Mouse (Mus musculus) midbrain, embryonic 15.5 days (tissue): ENCODE measurements around the gene Uba3. TPM values are rescaled to one million over a fixed set of nuclear protein-coding genes. Genes with fewer than 3 reads are reported as not detected.

Experiments
- ATAC-seq: fragments of 200-750 bp; cut with Nextera tagmentation; replicated peaks from 2 replicates; pipeline ENCODE4 v1.8.0; 2017; ENCODE audit warnings: moderate TSS enrichment
- H3K27ac ChIP-seq: fragments of 300-500 bp; sonication (generic); 2 replicates; pipeline ENCODE4 v1.5.1; 2015; ENCODE audit warnings: mild to moderate bottlenecking, inconsistent platforms
- H3K27me3 ChIP-seq: fragments of 300-500 bp; sonication (generic); replicated peaks from 2 replicates; pipeline ENCODE4 v1.6.1; 2015; ENCODE audit warnings: inconsistent platforms
- H3K36me3 ChIP-seq: fragments of 300-500 bp; sonication (generic); replicated peaks from 2 replicates; pipeline ENCODE4 v1.6.1; 2015; ENCODE audit warnings: inconsistent platforms
- H3K4me1 ChIP-seq: fragments of 300-500 bp; sonication (generic); 2 replicates; pipeline ENCODE4 v1.6.1; 2015; ENCODE audit warnings: inconsistent platforms
- H3K4me2 ChIP-seq: fragments of 300-500 bp; sonication (generic); 2 replicates; pipeline ENCODE4 v1.6.1; 2015; ENCODE audit warnings: inconsistent platforms, mild to moderate bottlenecking, moderate library complexity
- H3K4me3 ChIP-seq: fragments of 300-500 bp; sonication (generic); 2 replicates; pipeline ENCODE4 v1.5.1; 2015; ENCODE audit warnings: mild to moderate bottlenecking, inconsistent platforms
- H3K9ac ChIP-seq: fragments of 300-500 bp; sonication (generic); 2 replicates; pipeline ENCODE4 v1.6.1; 2015; ENCODE audit warnings: mild to moderate bottlenecking, inconsistent platforms
- H3K9me3 ChIP-seq: fragments of 300-500 bp; sonication (generic); 2 replicates; pipeline ENCODE4 v1.6.1; 2016; ENCODE audit warnings: inconsistent platforms
- WGBS: fragments of 180-500 bp; shearing (Covaris S2); methylation state at CpG from one replicate; pipeline ENCODE4 v1.1.7; 2015; ENCODE audit warnings: mixed read lengths; 5-methylcytosine and 5-hydroxymethylcytosine counted together
- polyA plus RNA-seq: library from polyadenylated mRNA; unstranded; fragments of >200 nt; fragmentation: Nextera tagmentation; extraction: Ambion mirVana; gene quantifications from 2 replicates; pipeline ENCODE4 v1.2.1, GENCODE M21; 2015

Uba3 gene
- polyA plus RNA-seq, 1 experiment from 2014 or later = 86.3 TPM

GRCm38 (mm10) chr6:97224505-97224904 lies 19.1 kb upstream of the Uba3 start:
- Histone ChIP-seq H3K9me3 (no peaks in the 10 kb centered on the region), H3K27me3 (no peaks in the 10 kb centered on the region), H3K27ac (no peak overlapping the region), H3K36me3 (no peaks in the 10 kb centered on the region), H3K4me3 (no peak overlapping the region), H3K4me2 (no peak overlapping the region), H3K4me1 (peaks cover 12% of the 10 kb centered on the region; the same call in 1 of the 2 replicates), H3K9ac (no peak overlapping the region)
- WGBS = 93% methylated on average over 8 of the region's 8 CpGs
- no peak for ATAC-seq

GRCm38 (mm10) chr6:97223566-97223965 lies 18.1 kb upstream of the Uba3 start:
- Histone ChIP-seq H3K4me1 (peaks cover 12% of the 10 kb centered on the region; the same call in 1 of the 2 replicates), H3K4me2 (no peak overlapping the region), H3K9me3 (no peaks in the 10 kb centered on the region), H3K36me3 (no peaks in the 10 kb centered on the region), H3K9ac (no peak overlapping the region), H3K4me3 (no peak overlapping the region), H3K27ac (no peak overlapping the region), H3K27me3 (no peaks in the 10 kb centered on the region)
- WGBS = 81% methylated on average over 4 of the region's 4 CpGs
- no peak for ATAC-seq

GRCm38 (mm10) chr6:97222931-97223467 lies 17.6 kb upstream of the Uba3 start:
- Histone ChIP-seq H3K36me3 (no peaks in the 10 kb centered on the region), H3K27ac (no peak overlapping the region), H3K4me1 (peaks cover 12% of the 10 kb centered on the region; the same call in 1 of the 2 replicates), H3K9ac (no peak overlapping the region), H3K4me3 (no peak overlapping the region), H3K9me3 (no peaks in the 10 kb centered on the region), H3K27me3 (no peaks in the 10 kb centered on the region), H3K4me2 (no peak overlapping the region)
- 80% methylated on average over 5 of the region's 5 CpGs for WGBS
- ATAC-seq = no peak

- H3K9ac ChIP-seq = no peak overlapping the region
- H3K4me2 ChIP-seq = no peak overlapping the region
- no peaks in the 10 kb centered on the region for H3K36me3 ChIP-seq
- H3K27ac ChIP-seq = no peak overlapping the region
- ATAC-seq = no peak
- peaks cover 12% of the 10 kb centered on the region; the same call in 1 of the 2 replicates for H3K4me1 ChIP-seq
- no peaks in the 10 kb centered on the region for H3K9me3 ChIP-seq
- no peak overlapping the region for H3K4me3 ChIP-seq
- H3K27me3 ChIP-seq = no peaks in the 10 kb centered on the region
- WGBS = 52% methylated on average over 6 of the region's 6 CpGs
These were observed 16.9 kb upstream of the Uba3 start for GRCm38 (mm10) chr6:97222321-97222720.

- Histone ChIP-seq H3K4me2 (no peak overlapping the region), H3K9ac (no peak overlapping the region), H3K4me3 (no peak overlapping the region), H3K4me1 (peaks cover 11% of the 10 kb centered on the region; the same call in 1 of the 2 replicates), H3K27me3 (no peaks in the 10 kb centered on the region), H3K27ac (no peak overlapping the region), H3K9me3 (no peaks in the 10 kb centered on the region), H3K36me3 (no peaks in the 10 kb centered on the region)
- no peak for ATAC-seq
- WGBS = 74% methylated on average over 15 of the region's 15 CpGs
These were observed 16.0 kb upstream of the Uba3 start for GRCm38 (mm10) chr6:97221205-97222025.

- no peaks in the 10 kb centered on the region for H3K9me3 ChIP-seq
- no peak overlapping the region for H3K4me2 ChIP-seq
- H3K4me1 ChIP-seq = peaks cover 8% of the 10 kb centered on the region; the same call in 1 of the 2 replicates
- no peaks in the 10 kb centered on the region for H3K27me3 ChIP-seq
- no peak overlapping the region for H3K27ac ChIP-seq
- no peak overlapping the region for H3K4me3 ChIP-seq
- ATAC-seq = no peak
- no peaks in the 10 kb centered on the region for H3K36me3 ChIP-seq
- H3K9ac ChIP-seq = no peak overlapping the region
- WGBS = 79% methylated on average over 2 of the region's 5 CpGs
These were observed 15.2 kb upstream of the Uba3 start for GRCm38 (mm10) chr6:97220672-97221071.

- no peak overlapping the region for H3K4me3 ChIP-seq
- no peak overlapping the region for H3K4me2 ChIP-seq
- 81% methylated on average over 4 of the region's 4 CpGs for WGBS
- no peak for ATAC-seq
- H3K27ac ChIP-seq = no peak overlapping the region
- H3K27me3 ChIP-seq = no peaks in the 10 kb centered on the region
- no peaks in the 10 kb centered on the region for H3K36me3 ChIP-seq
- no peak overlapping the region for H3K9ac ChIP-seq
- H3K4me1 ChIP-seq = peaks cover 17% of the 10 kb centered on the region
- no peaks in the 10 kb centered on the region for H3K9me3 ChIP-seq
These were observed 10.8 kb upstream of the Uba3 start for GRCm38 (mm10) chr6:97216154-97216821.

GRCm38 (mm10) chr6:97211981-97212380 lies 6.5 kb upstream of the Uba3 start:
- WGBS = 71% methylated on average over 12 of the region's 12 CpGs
- no peak overlapping the region for H3K27ac ChIP-seq
- no peak for ATAC-seq
- H3K9ac ChIP-seq = no peak overlapping the region
- peak overlapping the region; percentile 54 for H3K4me2 ChIP-seq
- no peaks in the 10 kb centered on the region for H3K9me3 ChIP-seq
- H3K36me3 ChIP-seq = no peaks in the 10 kb centered on the region
- peak overlapping the region; percentile 64 for H3K4me3 ChIP-seq
- H3K4me1 ChIP-seq = peaks cover 22% of the 10 kb centered on the region
- H3K27me3 ChIP-seq = no peaks in the 10 kb centered on the region

GRCm38 (mm10) chr6:97210962-97211601 lies 5.6 kb upstream of the Uba3 start:
- no peaks in the 10 kb centered on the region for H3K9me3 ChIP-seq
- H3K4me1 ChIP-seq = peaks cover 22% of the 10 kb centered on the region
- 2% methylated on average over 22 of the region's 22 CpGs for WGBS
- peak; percentile 74 for ATAC-seq
- H3K4me3 ChIP-seq = peak overlapping the region; percentile 64
- no peaks in the 10 kb centered on the region for H3K36me3 ChIP-seq
- H3K27me3 ChIP-seq = no peaks in the 10 kb centered on the region
- peak overlapping the region; percentile 61 for H3K9ac ChIP-seq
- peak overlapping the region; percentile 76 for H3K27ac ChIP-seq
- H3K4me2 ChIP-seq = peak overlapping the region; percentile 54

- Histone ChIP-seq H3K9me3 (no peaks in the 10 kb centered on the region), H3K27ac (peak within 1 kb of the TSS; percentile 76), H3K4me1 (peaks cover 22% of the 10 kb centered on the region), H3K36me3 (no peaks in the 10 kb centered on the region), H3K4me2 (peak within 1 kb of the TSS; percentile 54), H3K4me3 (peak within 1 kb of the TSS; percentile 64), H3K27me3 (no peaks in the 10 kb centered on the region), H3K9ac (peak within 1 kb of the TSS; percentile 61)
- peak; percentile 83 for ATAC-seq
- 9% methylated on average over 32 of the region's 32 CpGs for WGBS
These were observed 4.9 kb upstream of the Uba3 start, which contains the start of gene Arl6ip5 for GRCm38 (mm10) chr6:97210191-97210961. Arl6ip5 (plus strand) TSS chr6:97210689.

GRCm38 (mm10) chr6:97209751-97210150 lies 4.3 kb upstream of the Uba3 start:
- Histone ChIP-seq H3K27ac (no peak overlapping the region), H3K9me3 (no peaks in the 10 kb centered on the region), H3K9ac (no peak overlapping the region), H3K4me1 (peaks cover 22% of the 10 kb centered on the region), H3K4me2 (no peak overlapping the region), H3K36me3 (no peaks in the 10 kb centered on the region), H3K27me3 (no peaks in the 10 kb centered on the region), H3K4me3 (no peak overlapping the region)
- no peak for ATAC-seq
- WGBS = 91% methylated on average over 4 of the region's 4 CpGs
